Mouse (Mus musculus): ENCODE measurements at regions not wholly inside any gene's neighbourhood (a gene's known extent, or its start where the extent isn't known, plus 50 kb on each side); places are given as distances from the start of the nearest gene placed in this dataset.

DNA sequence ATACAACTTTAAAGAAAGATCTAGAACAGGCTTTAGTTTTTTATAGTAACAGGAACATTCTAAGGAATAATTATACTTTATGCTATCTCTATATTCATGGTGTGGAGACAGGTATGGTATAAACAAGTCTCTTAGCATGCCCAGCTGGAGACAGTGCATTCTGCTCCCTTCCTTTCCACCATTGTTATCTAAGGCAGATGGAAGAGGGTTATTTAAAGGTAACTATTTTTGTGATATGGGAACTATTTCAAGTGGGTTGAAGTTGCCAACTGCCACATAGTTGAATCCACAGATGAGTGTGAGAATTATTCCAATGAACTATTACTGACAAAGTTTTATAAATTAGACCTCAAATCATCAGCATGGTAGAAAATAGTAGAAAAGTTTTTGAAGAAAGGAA lies 148.9 kb upstream of the Rasa1 start:
- intact Hi-C loops (cut with DNase I; ENCODE audit: low total_unique reads): no loop called here
- DNase-seq: no peak

DNA sequence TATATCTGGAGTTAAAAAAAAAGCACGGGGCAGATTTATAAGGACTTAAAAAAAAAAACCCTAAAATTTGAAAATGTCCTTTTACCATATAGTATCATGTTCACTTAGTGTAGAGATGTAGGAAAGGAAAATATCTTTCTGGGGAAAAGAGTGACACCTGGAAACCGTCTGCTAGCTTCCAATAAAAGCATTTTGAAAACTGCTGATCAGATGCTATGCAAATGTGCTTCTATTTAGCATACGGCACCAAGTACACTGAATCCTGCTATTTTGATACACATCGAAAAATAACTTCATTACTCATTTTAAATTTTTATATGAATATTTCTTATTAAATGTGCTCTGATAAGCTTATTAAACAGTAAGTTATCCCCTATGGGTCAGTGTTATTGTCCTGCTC lies 148.1 kb upstream of the Rasa1 start:
- intact Hi-C loops (cut with DNase I; ENCODE audit: low total_unique reads): no loop called here
- DNase-seq: no peak

DNA sequence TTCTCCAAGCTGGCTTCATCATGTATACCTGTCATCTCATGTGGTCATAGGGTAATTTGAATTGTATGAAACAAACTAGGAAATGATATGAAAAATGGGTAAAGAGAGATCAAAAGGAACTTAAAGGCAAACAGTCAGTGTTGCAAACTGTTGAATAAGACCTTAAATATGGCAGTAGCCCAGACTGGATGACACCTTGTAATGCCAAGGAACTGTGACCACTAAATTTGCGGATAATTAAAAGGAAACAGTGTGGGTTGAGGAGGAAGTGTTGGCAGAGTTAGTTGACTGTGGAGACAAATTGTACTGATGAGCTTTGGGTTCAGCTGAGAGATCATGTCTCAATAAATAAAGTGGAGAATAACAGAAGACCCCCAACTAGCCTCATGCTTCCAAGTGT lies 147.3 kb upstream of the Rasa1 start:
- DNase-seq: no peak
- intact Hi-C loops (cut with DNase I; ENCODE audit: low total_unique reads): no loop called here

DNA sequence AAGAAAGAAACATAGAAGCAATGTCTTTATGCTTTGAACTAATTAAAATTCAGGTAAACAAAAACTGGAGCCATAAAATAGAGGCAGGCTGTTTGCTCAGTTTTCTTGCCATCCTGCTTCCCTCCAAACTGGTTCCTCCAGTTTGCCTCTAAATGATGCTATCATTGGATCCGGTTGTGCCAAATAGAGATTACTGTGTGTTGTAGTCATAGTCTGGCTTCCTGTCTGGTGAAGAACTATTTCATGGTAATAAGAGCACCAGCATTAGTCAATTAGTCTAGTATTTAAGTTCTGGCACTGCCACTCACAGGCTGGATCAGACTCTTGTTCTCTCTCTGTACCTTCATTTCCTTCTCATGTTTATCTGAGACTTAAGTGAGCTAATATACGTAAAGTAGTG lies 141.9 kb upstream of the Rasa1 start:
- intact Hi-C loops (cut with DNase I; ENCODE audit: low total_unique reads): no loop called here

DNA sequence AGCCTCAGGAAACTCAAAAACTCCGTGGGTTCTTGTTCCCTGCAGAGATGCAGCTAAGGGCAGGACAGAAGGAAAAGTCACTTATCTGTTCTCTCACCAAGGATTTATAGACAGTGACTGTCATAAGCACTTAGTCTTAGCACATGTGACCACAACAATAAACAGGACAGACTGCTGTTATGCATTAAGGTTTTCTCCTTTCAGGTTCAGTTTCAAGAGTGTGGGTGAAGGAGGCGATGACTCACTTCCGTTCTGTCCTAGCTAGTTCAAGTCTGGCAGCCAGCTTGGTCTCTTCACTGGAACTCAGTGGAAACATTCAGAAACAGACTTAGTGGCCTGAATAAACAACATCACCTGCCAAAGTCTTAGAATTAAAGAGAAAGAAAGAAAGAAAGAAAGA lies 141.1 kb upstream of the Rasa1 start:
- intact Hi-C loops (cut with DNase I; ENCODE audit: low total_unique reads): no loop called here
- peak; percentile 13 for DNase-seq

More for the DNA sequence above, 141.9 kb upstream of the Rasa1 start:
- no peak for DNase-seq

DNA sequence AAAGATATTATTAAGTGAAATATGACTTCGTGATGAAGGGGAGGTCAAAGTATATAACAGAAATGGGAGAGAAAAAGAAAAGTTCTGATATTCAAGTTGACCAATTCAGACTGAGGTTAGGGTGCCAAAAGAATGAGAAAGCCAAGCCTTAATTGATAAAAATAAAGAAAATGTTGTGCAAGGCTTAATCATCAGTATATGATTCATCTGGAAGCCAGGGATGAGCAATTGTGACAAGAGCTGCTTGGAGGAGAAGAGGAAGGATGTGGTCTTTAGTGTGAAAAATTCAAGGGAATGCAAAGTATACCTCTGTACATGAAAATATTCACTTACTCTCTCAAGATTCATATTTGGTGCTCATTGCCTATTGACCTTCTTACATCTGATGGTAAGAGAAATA lies 129.7 kb upstream of the Rasa1 start:
- DNase-seq: no peak
- intact Hi-C loops (cut with DNase I; ENCODE audit: low total_unique reads): no loop called here

DNA sequence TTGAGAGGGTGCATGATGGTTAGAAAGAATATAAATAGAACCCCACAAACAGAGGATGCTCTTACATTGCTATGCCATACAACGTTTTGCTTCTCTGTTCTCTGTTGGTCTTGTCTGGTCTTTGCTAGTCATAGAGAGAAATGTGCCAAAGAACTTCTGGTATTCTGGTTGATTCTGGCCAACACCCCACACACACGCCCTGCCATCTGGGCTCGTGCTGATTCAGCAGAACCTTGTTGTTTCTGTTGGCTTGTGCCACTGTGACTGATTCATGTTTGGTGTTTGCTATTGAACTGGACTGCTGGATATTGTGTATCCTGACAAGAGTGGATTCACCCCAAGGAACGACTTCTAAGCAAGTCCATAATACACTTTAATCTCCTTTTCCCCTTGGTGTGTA lies 126.0 kb upstream of the Rasa1 start:
- no peak for DNase-seq
- intact Hi-C loops (cut with DNase I; ENCODE audit: low total_unique reads): no loop called here

DNA sequence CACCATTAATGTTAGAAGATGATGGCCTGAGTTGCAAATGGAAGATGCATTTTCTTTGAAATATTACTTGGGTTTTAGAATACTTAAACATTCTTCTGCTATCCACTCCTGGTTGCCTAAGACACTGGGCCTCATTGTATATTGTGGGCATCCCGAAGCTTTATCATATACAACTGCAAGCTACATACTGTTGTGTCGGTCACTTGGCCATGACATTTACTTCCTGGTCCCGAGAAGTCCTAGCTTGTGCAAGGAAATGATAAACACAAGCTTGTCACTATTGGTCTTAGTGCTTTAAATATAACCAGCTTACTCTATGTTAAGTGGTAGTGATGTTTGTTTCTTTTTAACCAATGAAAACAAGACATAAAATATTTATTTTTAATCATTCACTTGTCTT lies 122.4 kb upstream of the Rasa1 start:
- intact Hi-C loops (cut with DNase I; ENCODE audit: low total_unique reads): no loop called here
- DNase-seq: no peak

DNA sequence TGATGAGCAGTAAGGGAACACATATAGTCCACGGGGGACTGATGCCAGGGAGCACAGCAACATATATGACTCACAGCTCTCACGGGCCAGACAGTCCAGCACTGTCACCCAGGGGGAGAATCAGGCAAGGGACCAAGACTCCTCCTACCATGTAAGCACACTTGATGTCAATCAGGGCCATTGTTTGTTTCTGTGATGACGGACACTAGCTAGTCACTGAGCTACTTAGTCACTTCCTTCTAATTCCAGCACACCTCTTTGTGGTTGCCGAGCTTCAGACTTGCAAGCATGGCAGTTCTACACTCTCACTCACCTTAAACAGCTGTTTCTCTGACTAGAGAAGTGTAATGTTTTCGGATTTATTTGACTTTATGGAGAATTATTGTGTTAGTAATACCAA lies 109.9 kb upstream of the Rasa1 start:
- DNase-seq: no peak
- intact Hi-C loops (cut with DNase I; ENCODE audit: low total_unique reads): no loop called here

DNA sequence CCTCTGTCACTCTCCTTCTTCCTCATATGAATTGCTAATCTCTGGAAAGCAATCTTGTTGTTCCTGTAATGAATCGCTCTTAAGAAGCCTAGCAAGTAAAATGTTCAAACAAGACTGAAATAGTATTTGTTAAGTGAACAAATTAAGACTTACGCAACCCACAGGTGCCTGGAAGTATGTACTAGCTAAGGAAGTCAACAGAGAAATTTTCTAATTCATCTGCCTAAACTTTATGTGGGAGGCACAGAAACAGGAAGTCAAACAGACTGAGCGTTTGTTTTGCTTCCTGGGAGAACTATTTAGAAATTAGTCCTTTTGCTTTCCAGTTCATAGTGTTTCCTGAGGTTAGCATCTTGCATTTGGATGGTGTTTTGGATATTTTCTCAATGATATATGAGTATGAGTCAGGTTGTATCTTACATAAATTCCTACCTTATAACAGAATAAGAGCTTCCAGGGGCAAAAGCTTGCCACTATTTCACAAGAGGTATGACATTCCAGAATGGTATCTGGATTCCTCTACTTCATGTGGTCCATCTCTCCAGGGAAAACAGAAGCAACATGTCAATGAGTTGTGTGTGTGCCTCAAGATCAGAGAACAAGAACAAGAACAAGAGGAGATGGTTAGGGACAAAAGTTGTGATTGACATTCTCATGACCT lies 87.5 kb upstream of the Rasa1 start:
- intact Hi-C loops (cut with DNase I; ENCODE audit: low total_unique reads): no loop called here
- no peak for DNase-seq

DNA sequence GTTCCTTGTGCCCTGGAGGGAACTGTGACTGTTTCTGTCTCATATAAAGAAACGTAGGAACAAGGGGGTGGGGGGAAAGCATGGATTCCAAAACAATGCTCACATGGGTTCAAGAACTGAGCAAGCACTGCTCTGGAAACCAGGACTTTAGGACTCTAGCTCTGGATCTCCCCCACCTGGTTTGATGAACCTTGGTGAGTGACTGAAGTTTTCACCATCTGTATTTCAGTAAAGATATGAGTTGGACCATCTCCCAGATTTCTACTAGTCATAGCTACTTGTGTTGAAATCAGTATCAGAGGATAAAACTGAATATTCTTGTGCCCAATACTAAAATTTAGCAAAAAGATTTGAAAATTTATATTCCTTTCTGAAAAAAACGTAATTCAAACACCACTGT lies 70.7 kb upstream of the Rasa1 start:
- DNase-seq: no peak
- intact Hi-C loops (cut with DNase I; ENCODE audit: low total_unique reads): no loop called here

DNA sequence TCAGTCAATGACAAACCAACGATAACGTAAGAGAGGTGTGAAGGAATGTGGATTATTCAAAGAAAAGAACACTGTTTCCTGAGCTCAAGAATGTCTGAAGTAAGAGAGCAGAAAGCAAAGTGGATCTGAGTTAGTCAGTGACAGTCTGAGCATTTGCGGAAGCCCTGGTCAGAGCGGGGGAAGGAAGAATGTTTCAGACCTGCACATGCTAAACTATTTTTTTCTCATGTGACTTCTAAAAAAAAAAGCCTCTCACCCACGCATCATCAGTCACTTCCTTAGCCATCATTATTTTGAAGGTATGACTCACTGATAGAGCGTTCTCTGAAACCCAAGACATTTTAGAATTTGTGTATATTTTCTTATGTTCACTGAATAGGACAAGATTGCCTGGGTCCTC lies 70.2 kb upstream of the Rasa1 start:
- intact Hi-C loops (cut with DNase I; ENCODE audit: low total_unique reads): no loop called here
- no peak for DNase-seq

DNA sequence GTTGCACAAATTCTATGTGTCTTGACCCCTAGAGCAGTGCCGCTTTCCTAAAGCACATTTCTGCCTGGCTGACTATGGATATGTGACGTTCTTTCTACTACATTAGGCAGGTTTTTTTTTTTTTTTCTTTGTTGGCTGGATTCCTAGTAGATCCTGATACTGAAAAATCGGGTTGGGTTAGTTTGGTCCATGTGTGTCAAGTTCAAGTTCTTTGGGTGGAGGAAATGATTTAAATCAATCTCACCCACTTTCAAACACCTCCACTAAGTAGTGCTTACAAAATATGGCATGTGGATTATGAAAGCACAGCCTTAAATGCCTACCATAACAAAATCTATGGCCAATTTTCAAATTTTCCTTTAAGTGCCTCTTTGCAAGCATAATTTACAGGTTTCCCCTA lies 63.1 kb upstream of the Rasa1 start:
- intact Hi-C loops (cut with DNase I; ENCODE audit: low total_unique reads): no loop called here
- no peak for DNase-seq
